Mouse (Mus musculus): Measurements from ENCODE around the gene Tln1. TPM values are rescaled to one million over a fixed set of nuclear protein-coding genes. Genes with fewer than 3 reads are reported as not detected.

The Tln1 gene
- total and polyA plus RNA-seq, 3 experiments: 22.9 to 146 (median 112) TPM

- Histone ChIP-seq H3K36me3 (ENCODE audit: control insufficient read depth in 1 of 2, insufficient read depth in 2 of 2, low read length in 2 of 2) (peaks cover 0 to 32% of the 10 kb centered on the region in 2 experiments; a peak in 2 of 4 replicates), H3K4me1 (ENCODE audit: control insufficient read depth in 1 of 2, insufficient read depth in 2 of 2, low read length in 2 of 2) (peaks cover 22 to 38% of the 10 kb centered on the region in 2 experiments), H3K27ac (ENCODE audit: control insufficient read depth, low read depth, low read length) (peak overlapping the region; percentile 61), H3K4me3 (ENCODE audit: control insufficient read depth in 1 of 2, insufficient read depth in 1 of 2, low read depth in 2 of 2, low read length in 2 of 2) (peak overlapping the region; percentile 82), H3K79me2 (ENCODE audit: control insufficient read depth, insufficient read depth, low read length, poor library complexity) (peaks cover 39% of the 10 kb centered on the region), H3K27me3 (ENCODE audit: control insufficient read depth in 1 of 2, insufficient read depth in 2 of 2, low read length in 2 of 2) (no peaks in the 10 kb centered on the region), H3K9me3 (replicated peaks; ENCODE audit: insufficient read depth, low read length) (no peaks in the 10 kb centered on the region), H3K9ac (ENCODE audit: control insufficient read depth, low read depth, low read length, poor library complexity, severe bottlenecking) (peak overlapping the region; percentile 67)
- DNase-seq (ENCODE audit: low read depth, low spot score): peak; percentile 65
- TF ChIP-seq HCFC1 (IDR thresholded peaks at IDR 0.05; ENCODE audit: low read depth, low read length) (peak; percentile 18; the same call in 1 of the 2 replicates), MXI1 (IDR thresholded peaks at IDR 0.05; ENCODE audit: low read depth, low read length) (peak; percentile 31; the same call in 1 of the 2 replicates), NELFE (IDR thresholded peaks at IDR 0.05; ENCODE audit: low read depth, low read length) (peak; percentile 20; the same call in 1 of the 2 replicates), ETS1 (IDR thresholded peaks at IDR 0.05; ENCODE audit: low read depth, low read length) (0 out of 2 replicates have a peak, but pooled peaks have one; percentile 7), MYC (IDR thresholded peaks at IDR 0.05; ENCODE audit: low read depth, low read length) (0 out of 2 replicates have a peak, but pooled peaks have one; percentile 25), MAX (IDR thresholded peaks at IDR 0.05; ENCODE audit: low read length) (peak; percentile 68; the same call in 1 of the 2 replicates), E2F4 (IDR thresholded peaks at IDR 0.05; ENCODE audit: borderline replicate concordance, low read depth, low read length) (no peak), TCF12 (IDR thresholded peaks at IDR 0.05; ENCODE audit: low read depth, low read length) (no peak), USF1 (IDR thresholded peaks at IDR 0.05; ENCODE audit: low read depth, low read length) (peak; percentile 65), USF2 (IDR thresholded peaks at IDR 0.05; ENCODE audit: borderline replicate concordance in 1 of 2, insufficient read depth in 1 of 2, low read depth in 1 of 2, low read length in 2 of 2) (no peak), POLR2AphosphoS5 (IDR thresholded peaks at IDR 0.05; ENCODE audit: borderline replicate concordance, low read depth, low read length) (no peak), KAT2A (conservative IDR thresholded peaks at IDR 0.05; ENCODE audit: low read depth, low read length) (peak; percentile 11)
These were observed 494 bp upstream of the Tln1 start for GRCm38 (mm10) chr4:43562769-43563600.

GRCm38 (mm10) chr4:43561436-43561996 is 975 bp downstream of the Tln1 start:
- Histone ChIP-seq H3K9me3 (replicated peaks; ENCODE audit: insufficient read depth, low read length) (no peaks in the 10 kb centered on the region), H3K4me3 (ENCODE audit: control insufficient read depth in 1 of 2, insufficient read depth in 1 of 2, low read depth in 2 of 2, low read length in 2 of 2) (peak overlapping the region; percentile 81 to 92), H3K27ac (ENCODE audit: control insufficient read depth, low read depth, low read length) (peak overlapping the region; percentile 99), H3K4me1 (ENCODE audit: control insufficient read depth in 1 of 2, insufficient read depth in 2 of 2, low read length in 2 of 2) (peaks cover 26 to 49% of the 10 kb centered on the region in 2 experiments), H3K9ac (ENCODE audit: control insufficient read depth, low read depth, low read length, poor library complexity, severe bottlenecking) (peak overlapping the region; percentile 92), H3K36me3 (ENCODE audit: control insufficient read depth in 1 of 2, insufficient read depth in 2 of 2, low read length in 2 of 2) (peaks cover 0 to 43% of the 10 kb centered on the region in 2 experiments; a peak in 2 of 4 replicates), H3K27me3 (ENCODE audit: control insufficient read depth in 1 of 2, insufficient read depth in 2 of 2, low read length in 2 of 2) (no peaks in the 10 kb centered on the region), H3K79me2 (ENCODE audit: control insufficient read depth, insufficient read depth, low read length, poor library complexity) (peaks cover 50% of the 10 kb centered on the region)
- DNase-seq (ENCODE audit: low read depth, low spot score): peak; percentile 66
- TF ChIP-seq NELFE (IDR thresholded peaks at IDR 0.05; ENCODE audit: low read depth, low read length) (no peak), POLR2A (IDR thresholded peaks at IDR 0.05; ENCODE audit: control insufficient read depth in 1 of 2, insufficient read depth in 1 of 2, low read depth in 1 of 2, low read length in 2 of 2, poor library complexity in 1 of 2) (no peak), TBP (IDR thresholded peaks at IDR 0.05; ENCODE audit: low read depth, low read length) (0 out of 2 replicates have a peak, but pooled peaks have one; percentile 17), EP300 (IDR thresholded peaks at IDR 0.05; ENCODE audit: low read depth in 1 of 2, low read length in 2 of 2) (peak in 1 of 2 experiments; percentile 4; a peak in 1 of 4 replicates)

Measured in MEL (cell line).